42 mouse cellular contexts compared by ENCODE assay signal in genomic region chr14:79285549-79285948, GRCm38 (mm10). TPM values are rescaled to one million over a fixed set of nuclear protein-coding genes. Genes with fewer than 3 reads are reported as not detected.
"Had no signal": no experiment of that assay in that cellular context is flagged by ENCODE, and none has a peak within 500 bp of the region (broad histone marks: within the 10 kb centered on the region; RNA-seq: fewer than 3 reads in every experiment).

No protein-coding gene starts in this region.

- H3K27me3 ChIP-seq: heart, embryonic 12.5 days; hindbrain, embryonic 13.5 days; hindbrain, embryonic 15.5 days; kidney, embryonic 15.5 days; limb, embryonic 13.5 days; limb, embryonic 15.5 days had no signal

- H3K27ac ChIP-seq: gastrocnemius, adult 2 months; heart, embryonic 10.5 days; hindbrain, embryonic 13.5 days; hindbrain, embryonic 15.5 days; hindbrain, postnatal 0 days; kidney, embryonic 15.5 days; kidney, postnatal 0 days; limb, embryonic 13.5 days; limb, embryonic 15.5 days; liver, embryonic 14.5 days had no signal

- H3K4me3 ChIP-seq: gastrocnemius, adult 2 months; heart, embryonic 10.5 days; heart, embryonic 12.5 days; hindbrain, embryonic 13.5 days; hindbrain, embryonic 15.5 days; kidney, embryonic 15.5 days; limb, embryonic 13.5 days; limb, embryonic 15.5 days had no signal

- H3K36me3 ChIP-seq: heart, embryonic 10.5 days; heart, embryonic 12.5 days; hindbrain, embryonic 13.5 days; hindbrain, embryonic 15.5 days; kidney, embryonic 15.5 days; limb, embryonic 15.5 days had no signal

- H3K9me3 ChIP-seq: heart, embryonic 10.5 days; heart, embryonic 12.5 days; hindbrain, embryonic 13.5 days; hindbrain, embryonic 15.5 days; kidney, embryonic 15.5 days; limb, embryonic 13.5 days; limb, embryonic 15.5 days had no signal

- DNase-seq: gastrocnemius, adult 2 months; gastrocnemius, postnatal 10 days; gastrocnemius, postnatal 25 days; heart, adult 18-20 months; heart, postnatal 10 days; heart, postnatal 36 days; kidney, adult 11 months; kidney, adult 2 months; kidney, adult 9 months; kidney, postnatal 14 days; kidney, postnatal 36 days; layer of hippocampus, adult 9-11 months; layer of hippocampus, postnatal 36 days; left cerebral cortex, postnatal 4 days had no signal

- H3K4me2 ChIP-seq: heart, embryonic 12.5 days; hindbrain, embryonic 13.5 days; hindbrain, embryonic 15.5 days; kidney, embryonic 15.5 days; limb, embryonic 13.5 days; limb, embryonic 15.5 days had no signal

- ATAC-seq: hindbrain, postnatal 0 days; intestine, embryonic 16.5 days had no signal

- H3K9ac ChIP-seq: heart, embryonic 12.5 days; hindbrain, embryonic 13.5 days; hindbrain, embryonic 15.5 days; kidney, embryonic 15.5 days; limb, embryonic 13.5 days; limb, embryonic 15.5 days; liver, embryonic 14.5 days had no signal

RNA-seq across cellular contexts. Expression of gene Zfp957, which starts 38.4 kb away (rescaled TPM):
- total RNA-seq: gastrocnemius, adult 2 months; gastrocnemius, postnatal 10 days; gastrocnemius, postnatal 25 days; gastrocnemius, postnatal 4 days; granulocyte monocyte progenitor cell, adult 5-6 weeks; heart, adult 18-20 months; heart, adult 8-10 months; heart, postnatal 10 days; heart, postnatal 36 days; hematopoietic stem cell, adult 5-6 weeks; hindbrain, postnatal 0 days; layer of hippocampus, adult 18-20 months; layer of hippocampus, adult 8-10 months; layer of hippocampus, postnatal 14 days; layer of hippocampus, postnatal 36 days; left cerebral cortex, adult 18-20 months; left cerebral cortex, adult 8-10 months; left cerebral cortex, postnatal 10 days; left cerebral cortex, postnatal 25 days; left cerebral cortex, postnatal 4 days; liver, adult 2 months had no signal
- polyA plus RNA-seq: heart, embryonic 12.5 days; heart, embryonic 14.5 days; hindbrain, embryonic 11.5 days; hindbrain, embryonic 13.5 days; hindbrain, embryonic 15.5 days; hindbrain, postnatal 0 days; intestine, embryonic 14.5 days; intestine, embryonic 16.5 days; kidney, adult 2 months; kidney, postnatal 0 days; large intestine, adult 2 months; limb, embryonic 11.5 days; limb, embryonic 13.5 days; limb, embryonic 15.5 days; liver, adult 2 months; liver, embryonic 14.5 days had no signal
